Mouse (Mus musculus) forebrain, embryonic 13.5 days (tissue): ENCODE results near the gene Cyp39a1. TPM values are rescaled to one million over a fixed set of nuclear protein-coding genes. Genes with fewer than 3 reads are reported as not detected.

Experiments
- ATAC-seq: fragments of 200-750 bp; cut with Nextera tagmentation; 2 replicates; pipeline ENCODE4 v1.8.0; 2017
- H3K27ac ChIP-seq: fragments of 300-500 bp; sonication (generic); 2 replicates; pipeline ENCODE4 v1.5.1; 2015; ENCODE audit warnings: inconsistent platforms, mild to moderate bottlenecking, moderate library complexity
- H3K27me3 ChIP-seq: fragments of 300-500 bp; sonication (generic); 2 replicates; pipeline ENCODE4 v1.6.1; 2015; ENCODE audit warnings: mild to moderate bottlenecking, inconsistent platforms
- H3K36me3 ChIP-seq: fragments of 300-500 bp; sonication (generic); 2 replicates; pipeline ENCODE4 v1.6.1; 2015; ENCODE audit warnings: mild to moderate bottlenecking, inconsistent platforms; ENCODE audit not compliant: poor library complexity, severe bottlenecking
- H3K4me1 ChIP-seq: fragments of 300-500 bp; sonication (generic); 2 replicates; pipeline ENCODE4 v1.6.1; 2015; ENCODE audit warnings: inconsistent platforms
- H3K4me2 ChIP-seq: fragments of 300-500 bp; sonication (generic); 2 replicates; pipeline ENCODE4 v1.6.1; 2015; ENCODE audit warnings: inconsistent platforms, mild to moderate bottlenecking, moderate library complexity
- H3K4me3 ChIP-seq: fragments of 300-500 bp; sonication (generic); 2 replicates; pipeline ENCODE4 v1.5.1; 2015; ENCODE audit warnings: mild to moderate bottlenecking, inconsistent platforms
- H3K9ac ChIP-seq: fragments of 300-500 bp; sonication (generic); 2 replicates; pipeline ENCODE4 v1.6.1; 2015; ENCODE audit warnings: mild to moderate bottlenecking, inconsistent platforms
- H3K9me3 ChIP-seq: fragments of 300-500 bp; sonication (generic); replicated peaks from 2 replicates; pipeline ENCODE4 v1.6.1; 2016; ENCODE audit warnings: inconsistent platforms
- WGBS: fragments of 180-500 bp; shearing (Covaris S2); methylation state at CpG from one replicate; pipeline ENCODE4 v1.1.7; 2015; 5-methylcytosine and 5-hydroxymethylcytosine counted together
- polyA plus RNA-seq: library from polyadenylated mRNA; unstranded; fragments of >200 nt; fragmentation: Nextera tagmentation; extraction: Ambion mirVana; gene quantifications from 2 replicates; pipeline ENCODE4 v1.2.1, GENCODE M21; 2015

Cyp39a1 gene
- polyA plus RNA-seq, 1 experiment from 2014 or later: 37.3 TPM

DNA sequence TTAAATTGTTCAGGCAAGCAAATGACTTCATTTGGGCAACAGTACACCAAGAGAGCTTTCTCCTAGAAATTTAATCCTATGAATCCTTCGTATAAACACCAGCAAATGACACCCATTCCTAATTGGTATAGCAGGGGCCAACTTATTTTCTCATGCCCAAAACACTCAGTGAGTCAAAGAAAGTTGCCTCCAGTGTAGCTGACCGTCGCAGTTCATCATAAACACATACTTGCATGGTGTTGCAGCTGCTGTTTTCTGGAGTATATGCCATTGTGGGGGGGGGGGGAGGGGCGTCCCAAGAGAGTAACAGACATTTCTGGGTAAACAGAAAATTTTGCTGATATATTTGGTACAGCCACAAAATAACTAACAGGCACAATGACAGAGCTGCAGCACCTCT, 67.0 kb downstream of the Cyp39a1 start:
- H3K27ac ChIP-seq: no peak overlapping the region
- no peaks in the 10 kb centered on the region for H3K9me3 ChIP-seq
- H3K4me2 ChIP-seq: no peak overlapping the region
- no peaks in the 10 kb centered on the region for H3K4me1 ChIP-seq
- no peaks in the 10 kb centered on the region for H3K27me3 ChIP-seq
- no peak overlapping the region for H3K9ac ChIP-seq
- ATAC-seq: no peak
- peaks cover 9% of the 10 kb centered on the region for H3K36me3 ChIP-seq
- no peak overlapping the region for H3K4me3 ChIP-seq
- WGBS: 89% methylated on average over 4 of the region's 4 CpGs

DNA sequence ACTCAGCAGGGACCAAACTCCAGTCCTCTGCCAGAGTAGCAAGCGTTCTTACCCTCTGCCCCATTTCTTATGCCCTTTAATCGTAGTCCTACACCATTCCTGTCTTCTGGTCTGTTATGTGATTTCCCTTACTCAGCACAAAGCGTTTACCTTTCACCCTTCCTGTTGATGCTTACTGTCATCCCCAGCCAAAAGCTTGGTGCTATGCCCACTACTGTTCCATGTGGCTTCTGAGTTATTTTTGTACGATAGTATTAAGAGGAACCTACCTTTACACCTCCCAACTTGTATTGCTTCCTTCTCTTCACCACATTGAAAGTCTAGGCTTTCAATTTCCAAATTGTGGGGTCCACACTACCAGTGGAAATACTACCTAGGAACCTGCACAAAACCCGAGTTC, 76.7 kb downstream of the Cyp39a1 start:
- Histone ChIP-seq H3K27me3 (no peaks in the 10 kb centered on the region), H3K9me3 (no peaks in the 10 kb centered on the region), H3K36me3 (peaks cover 7% of the 10 kb centered on the region; the same call in 1 of the 2 replicates), H3K4me2 (no peak overlapping the region), H3K4me3 (no peak overlapping the region), H3K9ac (no peak overlapping the region), H3K4me1 (no peaks in the 10 kb centered on the region), H3K27ac (no peak overlapping the region)
- ATAC-seq: no peak
- 91% methylated on average over 5 of the region's 5 CpGs for whole genome bisulfite sequencing

DNA sequence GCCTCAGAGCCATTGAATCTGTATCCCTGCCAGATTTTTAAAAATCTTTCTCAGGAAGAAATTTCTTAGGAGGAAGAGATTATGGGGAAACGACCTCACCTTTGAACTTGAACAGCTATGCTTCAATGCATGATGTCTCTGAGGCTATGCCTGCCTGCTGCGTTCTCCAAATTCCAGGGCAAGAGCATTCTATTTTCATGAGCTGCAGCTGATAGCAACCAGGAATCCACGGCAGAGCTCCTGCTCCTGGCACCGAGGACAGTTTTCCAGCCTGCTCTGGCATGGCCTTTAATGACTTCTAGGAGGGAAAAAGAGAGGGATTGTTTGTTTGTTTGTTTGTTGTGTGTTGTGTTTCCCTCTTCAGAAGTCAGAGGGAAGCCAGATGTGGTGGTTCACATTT, 77.2 kb downstream of the Cyp39a1 start:
- Histone ChIP-seq H3K9ac (no peak overlapping the region), H3K36me3 (peaks cover 7% of the 10 kb centered on the region; the same call in 1 of the 2 replicates), H3K4me2 (no peak overlapping the region), H3K9me3 (no peaks in the 10 kb centered on the region), H3K4me1 (no peaks in the 10 kb centered on the region), H3K27me3 (no peaks in the 10 kb centered on the region), H3K4me3 (no peak overlapping the region), H3K27ac (no peak overlapping the region)
- ATAC-seq: no peak
- 81% methylated on average over 4 of the region's 4 CpGs for WGBS

DNA sequence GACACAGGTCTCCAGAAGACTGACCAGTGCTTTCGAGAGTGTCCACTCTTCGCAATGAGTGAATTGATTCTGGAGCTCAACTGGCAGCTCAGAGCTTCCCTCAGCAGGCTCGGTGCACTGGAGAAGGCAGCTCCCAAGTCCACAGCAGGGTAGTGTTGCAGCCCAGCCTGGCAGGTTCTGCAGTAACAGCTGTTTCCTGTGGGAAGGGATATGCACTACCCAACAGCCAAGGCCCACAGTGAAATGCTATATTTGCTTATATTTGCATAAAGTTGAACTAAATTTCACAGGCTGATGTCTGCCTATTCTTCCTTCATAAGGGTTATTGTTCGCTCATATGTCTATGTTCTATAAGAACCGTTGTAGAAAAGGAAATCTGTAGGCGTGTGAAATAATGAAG, 83.9 kb downstream of the Cyp39a1 start:
- WGBS: 93% methylated on average over 6 of the region's 6 CpGs
- no peak overlapping the region for H3K27ac ChIP-seq
- H3K4me3 ChIP-seq: no peak overlapping the region
- H3K27me3 ChIP-seq: no peaks in the 10 kb centered on the region
- no peak overlapping the region for H3K4me2 ChIP-seq
- no peaks in the 10 kb centered on the region for H3K4me1 ChIP-seq
- ATAC-seq: no peak
- no peaks in the 10 kb centered on the region for H3K9me3 ChIP-seq
- H3K9ac ChIP-seq: no peak overlapping the region
- peaks cover 11% of the 10 kb centered on the region; the same call in 1 of the 2 replicates for H3K36me3 ChIP-seq

DNA sequence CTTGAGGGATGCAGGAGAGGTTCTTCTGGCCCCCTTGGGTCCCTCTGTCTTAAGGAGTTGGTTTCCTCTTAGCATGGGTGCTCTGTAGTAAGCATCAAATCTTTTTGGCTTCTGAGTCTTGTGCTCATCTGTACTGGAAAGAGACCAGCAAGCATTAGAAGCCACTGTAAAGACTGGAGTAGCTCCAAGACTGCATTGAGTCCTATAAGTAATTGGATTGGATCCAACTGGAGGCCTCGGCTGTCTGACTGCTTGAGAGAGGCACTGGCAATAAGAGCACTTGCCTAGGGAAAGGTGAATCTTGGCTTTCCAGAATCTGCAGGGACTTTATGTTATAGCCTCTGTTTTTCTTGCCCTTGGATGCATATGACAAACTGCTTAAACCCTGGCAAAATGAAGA, 85.6 kb downstream of the Cyp39a1 start:
- H3K27me3 ChIP-seq: no peaks in the 10 kb centered on the region
- H3K9ac ChIP-seq: no peak overlapping the region
- H3K4me1 ChIP-seq: no peaks in the 10 kb centered on the region
- WGBS: 44% methylated on average over 1 of the region's 1 CpGs
- H3K36me3 ChIP-seq: peaks cover 6% of the 10 kb centered on the region; the same call in 1 of the 2 replicates
- no peak for ATAC-seq
- no peak overlapping the region for H3K27ac ChIP-seq
- H3K4me3 ChIP-seq: no peak overlapping the region
- H3K4me2 ChIP-seq: no peak overlapping the region
- H3K9me3 ChIP-seq: no peaks in the 10 kb centered on the region

DNA sequence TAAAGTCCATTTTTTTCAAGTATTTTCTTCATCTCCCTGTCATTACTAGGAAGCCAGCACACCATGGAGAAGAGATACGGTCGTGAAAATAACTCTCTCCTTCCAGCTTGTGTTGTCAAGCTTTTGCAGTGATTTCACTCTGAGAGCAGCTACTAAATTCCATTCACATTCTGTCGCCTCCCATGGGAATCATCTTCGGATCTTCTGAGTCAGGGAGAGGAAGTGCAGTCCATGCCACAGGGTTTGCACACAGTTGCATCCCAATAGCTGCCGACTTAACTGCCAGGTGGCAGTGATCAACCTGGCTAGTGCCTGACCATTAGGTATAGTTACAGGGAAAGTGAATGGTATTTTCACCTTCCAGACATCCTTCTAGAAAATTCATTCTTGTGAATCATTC, 87.5 kb downstream of the Cyp39a1 start:
- Histone ChIP-seq H3K27ac (no peak overlapping the region), H3K27me3 (no peaks in the 10 kb centered on the region), H3K4me2 (no peak overlapping the region), H3K9me3 (no peaks in the 10 kb centered on the region), H3K4me1 (no peaks in the 10 kb centered on the region), H3K9ac (no peak overlapping the region), H3K36me3 (peaks cover 4% of the 10 kb centered on the region; the same call in 1 of the 2 replicates), H3K4me3 (no peak overlapping the region)
- WGBS: 91% methylated on average over 5 of the region's 5 CpGs
- no peak for ATAC-seq

DNA sequence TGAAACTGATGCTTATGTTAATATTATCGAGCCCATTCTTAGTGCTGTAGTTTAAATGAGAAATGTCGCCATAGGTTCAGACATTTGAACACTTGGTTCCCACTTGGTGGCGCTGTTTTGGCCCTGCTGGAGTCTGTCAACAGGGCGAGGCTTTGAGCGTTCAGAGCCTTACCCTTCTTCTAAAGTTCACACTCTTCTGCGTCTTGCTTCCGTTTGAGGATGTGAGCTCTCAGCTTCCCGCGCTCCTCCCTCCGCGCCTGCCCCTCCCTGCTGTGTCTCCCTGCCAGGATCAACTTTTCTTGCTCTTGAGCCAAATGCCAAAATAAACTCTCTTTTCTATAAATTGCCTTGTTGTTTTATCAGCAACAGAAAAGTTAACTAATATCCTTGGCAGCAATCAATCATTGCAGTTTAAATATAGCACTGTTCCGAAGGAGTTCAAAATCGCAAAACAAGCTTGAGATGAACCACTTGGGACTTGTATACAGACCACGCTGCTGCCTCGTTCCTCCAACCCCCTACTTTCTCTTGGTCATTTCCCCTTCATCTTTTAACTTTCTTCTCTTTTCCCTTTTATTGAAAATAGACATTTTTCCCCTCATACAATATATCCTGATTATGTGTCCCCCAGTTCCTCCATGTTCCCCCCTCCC, 91.5 kb downstream of the Cyp39a1 start:
- ATAC-seq: no peak
- H3K27ac ChIP-seq: no peak overlapping the region
- H3K4me3 ChIP-seq: no peak overlapping the region
- no peaks in the 10 kb centered on the region for H3K4me1 ChIP-seq
- H3K27me3 ChIP-seq: no peaks in the 10 kb centered on the region
- H3K9me3 ChIP-seq: no peaks in the 10 kb centered on the region
- WGBS: 69% methylated on average over 15 of the region's 15 CpGs
- no peak overlapping the region for H3K4me2 ChIP-seq
- H3K36me3 ChIP-seq: no peaks in the 10 kb centered on the region
- H3K9ac ChIP-seq: no peak overlapping the region

DNA sequence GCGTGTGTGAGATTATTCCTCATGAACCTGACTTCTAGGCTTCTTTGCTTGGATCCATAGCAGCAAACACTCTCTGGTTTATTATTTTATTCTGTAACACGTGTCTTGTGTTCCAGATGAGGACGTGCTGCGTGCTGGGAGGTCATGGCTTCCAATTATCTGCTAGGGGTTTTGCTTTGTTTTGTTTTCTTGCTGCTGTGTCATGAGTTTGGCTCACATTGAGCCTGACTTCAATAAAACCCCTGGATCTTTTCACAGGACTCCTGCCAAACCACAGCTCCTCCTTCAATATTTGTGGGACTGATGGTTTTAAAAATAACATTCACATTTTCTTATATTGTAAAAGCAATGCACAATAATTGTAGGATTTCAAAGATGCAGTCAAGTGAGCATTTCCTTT, 117.3 kb downstream of the Cyp39a1 start:
- no peaks in the 10 kb centered on the region for H3K4me1 ChIP-seq
- no peak overlapping the region for H3K4me2 ChIP-seq
- no peak overlapping the region for H3K27ac ChIP-seq
- no peak overlapping the region for H3K9ac ChIP-seq
- ATAC-seq: no peak
- 74% methylated on average over 4 of the region's 4 CpGs for WGBS
- no peaks in the 10 kb centered on the region for H3K36me3 ChIP-seq
- no peaks in the 10 kb centered on the region for H3K9me3 ChIP-seq
- H3K4me3 ChIP-seq: no peak overlapping the region
- H3K27me3 ChIP-seq: no peaks in the 10 kb centered on the region

DNA sequence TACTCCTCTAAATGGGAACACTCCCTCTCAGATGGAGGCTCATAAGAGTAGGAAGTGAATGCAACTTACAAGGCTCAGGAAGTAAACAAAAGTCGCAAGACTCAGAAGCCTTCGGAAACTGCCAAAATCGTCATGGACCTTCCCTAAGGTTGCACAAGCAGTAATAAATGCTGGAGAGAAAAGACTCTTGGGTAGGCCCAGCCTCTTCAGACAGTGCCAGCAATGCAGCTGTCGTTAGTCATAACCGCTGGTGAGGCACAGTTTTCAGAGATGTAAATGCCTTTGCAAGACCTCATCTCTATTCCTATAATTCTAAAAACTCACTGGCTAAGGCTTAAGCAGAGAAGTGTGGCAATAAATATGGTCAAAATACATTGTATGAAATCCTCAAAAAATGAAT, 121.0 kb downstream of the Cyp39a1 start:
- ATAC-seq: no peak
- H3K4me1 ChIP-seq: no peaks in the 10 kb centered on the region
- no peaks in the 10 kb centered on the region for H3K36me3 ChIP-seq
- 91% methylated on average over 5 of the region's 5 CpGs for WGBS
- no peak overlapping the region for H3K4me3 ChIP-seq
- H3K4me2 ChIP-seq: no peak overlapping the region
- no peak overlapping the region for H3K27ac ChIP-seq
- no peaks in the 10 kb centered on the region for H3K27me3 ChIP-seq
- no peaks in the 10 kb centered on the region for H3K9me3 ChIP-seq
- H3K9ac ChIP-seq: no peak overlapping the region

DNA sequence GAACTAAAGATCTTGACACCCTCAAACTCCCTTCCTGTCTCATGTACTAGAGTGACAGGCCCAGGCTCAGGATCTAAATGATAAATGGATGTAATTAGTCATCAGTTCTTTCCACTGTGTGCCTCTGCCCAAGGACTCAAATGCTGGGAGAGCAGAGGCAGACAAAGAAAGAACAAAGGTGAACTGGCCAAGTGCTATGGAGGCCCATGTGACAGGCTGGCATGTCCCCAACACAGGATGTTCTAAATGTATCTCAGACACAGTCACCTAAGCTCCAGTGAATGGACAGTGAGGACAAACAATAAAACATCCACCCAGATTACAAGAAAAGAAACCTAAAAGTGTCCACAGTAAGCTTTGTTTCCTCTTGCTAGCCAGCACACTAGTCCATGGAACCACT, 122.2 kb downstream of the Cyp39a1 start:
- Histone ChIP-seq H3K9me3 (no peaks in the 10 kb centered on the region), H3K27ac (no peak overlapping the region), H3K4me3 (no peak overlapping the region), H3K9ac (no peak overlapping the region), H3K4me2 (no peak overlapping the region), H3K4me1 (no peaks in the 10 kb centered on the region), H3K27me3 (no peaks in the 10 kb centered on the region), H3K36me3 (no peaks in the 10 kb centered on the region)
- no peak for ATAC-seq

DNA sequence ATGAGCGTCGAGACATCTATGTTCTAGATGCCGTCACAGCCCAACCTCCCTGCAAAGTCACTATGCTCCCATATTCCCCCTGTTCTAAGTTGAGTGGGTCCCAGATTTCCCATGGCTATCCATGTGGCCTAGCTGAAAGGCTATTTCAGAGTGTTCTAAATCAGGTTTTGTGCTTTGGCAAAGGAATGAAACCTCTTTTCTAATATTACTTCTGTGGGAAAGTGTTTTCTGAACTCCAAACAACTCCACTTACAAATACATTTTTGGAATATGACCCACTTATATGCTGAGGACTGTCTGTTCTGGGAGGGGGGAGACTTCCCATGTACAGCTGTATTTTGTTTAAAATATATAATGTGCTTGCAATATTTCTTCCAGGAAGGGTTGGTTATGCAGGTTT, 124.5 kb downstream of the Cyp39a1 start:
- Histone ChIP-seq H3K4me1 (no peaks in the 10 kb centered on the region), H3K27me3 (no peaks in the 10 kb centered on the region), H3K9ac (no peak overlapping the region), H3K4me3 (no peak overlapping the region), H3K27ac (no peak overlapping the region), H3K9me3 (no peaks in the 10 kb centered on the region), H3K36me3 (no peaks in the 10 kb centered on the region), H3K4me2 (no peak overlapping the region)
- 91% methylated on average over 3 of the region's 3 CpGs for WGBS
- ATAC-seq: no peak

DNA sequence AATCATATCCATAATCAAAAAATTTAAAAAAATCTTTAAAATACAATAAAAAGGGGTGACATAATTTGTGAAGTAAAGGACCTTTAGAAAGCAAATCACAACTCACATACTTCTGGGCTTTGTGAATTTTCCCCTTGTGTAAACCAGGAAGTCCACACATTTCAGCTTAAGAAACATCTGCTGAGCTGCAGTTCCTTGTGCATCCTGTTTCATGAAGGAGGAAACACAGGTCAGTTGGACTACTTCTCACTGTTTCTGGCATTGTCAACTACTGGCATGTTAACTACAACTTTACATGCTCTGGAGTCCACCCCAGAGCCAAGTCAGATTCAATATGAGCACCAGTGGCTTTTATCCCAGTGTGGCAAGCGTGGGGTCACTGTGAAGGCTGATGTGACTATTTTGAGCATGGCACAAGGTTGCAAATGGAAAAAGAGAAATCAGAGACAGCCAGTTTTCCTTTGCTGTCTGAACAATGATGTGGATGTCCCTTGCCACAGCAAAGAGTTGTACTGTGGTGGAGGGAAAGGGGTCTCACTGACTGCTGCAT, 127.6 kb downstream of the Cyp39a1 start:
- no peak overlapping the region for H3K4me2 ChIP-seq
- no peaks in the 10 kb centered on the region for H3K36me3 ChIP-seq
- no peaks in the 10 kb centered on the region for H3K9me3 ChIP-seq
- ATAC-seq: no peak
- no peak overlapping the region for H3K9ac ChIP-seq
- H3K4me1 ChIP-seq: no peaks in the 10 kb centered on the region
- H3K27me3 ChIP-seq: no peaks in the 10 kb centered on the region
- no peak overlapping the region for H3K4me3 ChIP-seq
- H3K27ac ChIP-seq: no peak overlapping the region
- WGBS: 68% methylated on average over 1 of the region's 1 CpGs
